Mouse (Mus musculus) bone marrow macrophage, adult 2 months (primary cell): Measurements from ENCODE around the gene Ppm1h.

ENCODE experiments used
- CTCF ChIP-seq: IDR thresholded peaks from 2 replicates; pipeline ENCODE4 v1.5.1; 2012; ENCODE audit warnings: low read depth, mild to moderate bottlenecking, low read length, moderate library complexity
- POLR2A ChIP-seq: IDR thresholded peaks from 2 replicates; pipeline ENCODE4 v1.6.1; 2012; ENCODE audit warnings: mild to moderate bottlenecking, low read depth, low read length, borderline replicate concordance

DNA sequence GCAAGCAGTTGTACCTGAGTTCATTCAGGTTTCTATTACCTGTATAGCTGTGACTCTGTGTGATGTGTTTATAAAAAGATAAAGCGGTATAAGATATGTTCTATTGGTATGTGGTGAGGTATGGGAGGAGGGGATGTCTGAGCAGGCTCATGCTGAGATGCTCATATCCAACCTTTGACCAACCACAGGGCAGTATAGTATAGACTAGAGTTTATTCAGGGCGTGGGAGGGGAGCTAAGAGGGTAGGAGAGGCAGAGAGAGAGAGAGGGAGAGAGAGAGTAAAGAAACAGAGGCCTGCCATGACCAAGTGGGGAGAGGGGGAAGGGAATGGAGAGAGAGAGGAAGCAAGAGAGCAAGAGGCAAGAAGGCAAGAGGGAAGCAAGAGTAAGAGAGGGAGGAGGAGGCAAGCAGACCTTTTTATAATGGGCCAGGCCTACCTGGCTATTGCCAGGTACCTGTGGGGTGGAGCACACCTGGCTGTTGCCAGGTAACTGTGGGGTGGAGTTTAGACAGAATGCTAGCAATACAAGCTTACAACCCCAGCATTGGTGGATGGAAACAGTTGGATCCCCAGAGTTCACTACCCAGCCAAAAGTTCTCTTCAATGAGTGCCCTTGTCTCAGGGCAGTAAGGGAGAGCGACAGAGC lies 192.4 kb downstream of the Ppm1h start:
- TF ChIP-seq POLR2A (no peak), CTCF (no peak)
